Mouse (Mus musculus) stomach, embryonic 15.5 days (tissue): Measurements from ENCODE around the gene Eri3. TPM values are rescaled to one million over a fixed set of nuclear protein-coding genes. Genes with fewer than 3 reads are reported as not detected.

Experiments used
- ATAC-seq: fragments of 200-750 bp; cut with Nextera tagmentation; 2 replicates; pipeline ENCODE4 v1.8.0; 2017; ENCODE audit warnings: low read depth, moderate number of reproducible peaks, moderate TSS enrichment; ENCODE audit not compliant: insufficient read depth, low FRiP score
- H3K27ac ChIP-seq: fragments of 300-500 bp; sonication (generic); 2 replicates; pipeline ENCODE4 v1.5.1; 2015; ENCODE audit warnings: mild to moderate bottlenecking, inconsistent platforms
- H3K27me3 ChIP-seq: fragments of 300-500 bp; sonication (generic); replicated peaks from 2 replicates; pipeline ENCODE4 v1.6.1; 2015; ENCODE audit warnings: inconsistent platforms
- H3K36me3 ChIP-seq: fragments of 300-500 bp; sonication (generic); 2 replicates; pipeline ENCODE4 v1.6.1; 2015; ENCODE audit warnings: inconsistent platforms
- H3K4me1 ChIP-seq: fragments of 300-500 bp; sonication (generic); 2 replicates; pipeline ENCODE4 v1.6.1; 2015; ENCODE audit warnings: inconsistent platforms
- H3K4me2 ChIP-seq: fragments of 300-500 bp; sonication (generic); 2 replicates; pipeline ENCODE4 v1.6.1; 2015; ENCODE audit warnings: mild to moderate bottlenecking, inconsistent platforms
- H3K4me3 ChIP-seq: fragments of 300-500 bp; sonication (generic); replicated peaks from 2 replicates; pipeline ENCODE4 v1.5.1; 2015; ENCODE audit warnings: inconsistent platforms
- H3K9ac ChIP-seq: fragments of 300-500 bp; sonication (generic); 2 replicates; pipeline ENCODE4 v1.6.1; 2015; ENCODE audit warnings: inconsistent platforms
- H3K9me3 ChIP-seq: fragments of 300-500 bp; sonication (generic); 2 replicates; pipeline ENCODE4 v1.6.1; 2016; ENCODE audit warnings: inconsistent platforms
- WGBS: fragments of 180-500 bp; shearing (Covaris S2); methylation state at CpG from one replicate; pipeline ENCODE4 v1.1.7; 2015; 5-methylcytosine and 5-hydroxymethylcytosine counted together
- polyA plus RNA-seq: library from polyadenylated mRNA; unstranded; fragments of >200 nt; fragmentation: Nextera tagmentation; extraction: Ambion mirVana; gene quantifications from 2 replicates; pipeline ENCODE4 v1.2.1, GENCODE M21; 2015

Eri3 gene
- polyA plus RNA-seq, 1 experiment from 2014 or later, result 116 TPM

GRCm38 (mm10) chr4:117585995-117586394 is 35.8 kb downstream of the Eri3 start:
- Histone ChIP-seq H3K36me3 (peaks cover 24% of the 10 kb centered on the region), H3K4me3 (no peak overlapping the region), H3K27ac (no peak overlapping the region), H3K4me2 (no peak overlapping the region), H3K9me3 (no peaks in the 10 kb centered on the region), H3K9ac (no peak overlapping the region), H3K4me1 (peaks cover 3% of the 10 kb centered on the region; the same call in 1 of the 2 replicates), H3K27me3 (no peaks in the 10 kb centered on the region)
- 62% methylated on average over 2 of the region's 2 CpGs for WGBS
- no peak for ATAC-seq

- Histone ChIP-seq H3K4me3 (no peak overlapping the region), H3K27ac (no peak overlapping the region), H3K4me1 (peaks cover 3% of the 10 kb centered on the region; the same call in 1 of the 2 replicates), H3K27me3 (no peaks in the 10 kb centered on the region), H3K9ac (no peak overlapping the region), H3K36me3 (peaks cover 23% of the 10 kb centered on the region), H3K4me2 (no peak overlapping the region), H3K9me3 (no peaks in the 10 kb centered on the region)
- ATAC-seq, result no peak
- 46% methylated on average over 4 of the region's 4 CpGs for WGBS
Measured at GRCm38 (mm10) chr4:117587447-117587846, 37.3 kb downstream of the Eri3 start.

GRCm38 (mm10) chr4:117589081-117589660 is 39.0 kb downstream of the Eri3 start:
- Histone ChIP-seq H3K27ac (no peak overlapping the region), H3K9ac (no peak overlapping the region), H3K9me3 (no peaks in the 10 kb centered on the region), H3K36me3 (peaks cover 17% of the 10 kb centered on the region), H3K4me1 (peaks cover 3% of the 10 kb centered on the region; the same call in 1 of the 2 replicates), H3K4me3 (no peak overlapping the region), H3K4me2 (no peak overlapping the region), H3K27me3 (no peaks in the 10 kb centered on the region)
- 50% methylated on average over 8 of the region's 8 CpGs for WGBS
- ATAC-seq, result no peak

- ATAC-seq, result no peak
- peaks cover 20% of the 10 kb centered on the region for H3K36me3 ChIP-seq
- H3K4me1 ChIP-seq, result peaks cover 3% of the 10 kb centered on the region; the same call in 1 of the 2 replicates
- H3K4me3 ChIP-seq, result no peak overlapping the region
- no peak overlapping the region for H3K27ac ChIP-seq
- no peaks in the 10 kb centered on the region for H3K9me3 ChIP-seq
- H3K4me2 ChIP-seq, result no peak overlapping the region
- H3K9ac ChIP-seq, result no peak overlapping the region
- 87% methylated on average over 2 of the region's 2 CpGs for WGBS
- no peaks in the 10 kb centered on the region for H3K27me3 ChIP-seq
Measured at GRCm38 (mm10) chr4:117590781-117591180, 40.6 kb downstream of the Eri3 start.

GRCm38 (mm10) chr4:117592206-117592605 is 42.0 kb downstream of the Eri3 start:
- Histone ChIP-seq H3K4me1 (no peaks in the 10 kb centered on the region), H3K36me3 (peaks cover 20% of the 10 kb centered on the region), H3K9ac (no peak overlapping the region), H3K4me2 (no peak overlapping the region), H3K9me3 (no peaks in the 10 kb centered on the region), H3K27ac (no peak overlapping the region), H3K27me3 (no peaks in the 10 kb centered on the region), H3K4me3 (no peak overlapping the region)
- WGBS, result 79% methylated on average over 5 of the region's 5 CpGs
- ATAC-seq, result no peak

GRCm38 (mm10) chr4:117595293-117595692 is 45.1 kb downstream of the Eri3 start:
- peaks cover 24% of the 10 kb centered on the region for H3K36me3 ChIP-seq
- 94% methylated on average over 10 of the region's 10 CpGs for WGBS

GRCm38 (mm10) chr4:117599986-117600565 is 49.9 kb downstream of the Eri3 start:
- no peaks in the 10 kb centered on the region for H3K9me3 ChIP-seq
- H3K4me2 ChIP-seq, result no peak overlapping the region
- 75% methylated on average over 7 of the region's 7 CpGs for WGBS
- no peak for ATAC-seq
- H3K4me3 ChIP-seq, result no peak overlapping the region
- H3K36me3 ChIP-seq, result peaks cover 7% of the 10 kb centered on the region; the same call in 1 of the 2 replicates
- H3K4me1 ChIP-seq, result no peaks in the 10 kb centered on the region; the same call in 1 of the 2 replicates
- no peak overlapping the region for H3K27ac ChIP-seq
- H3K27me3 ChIP-seq, result no peaks in the 10 kb centered on the region
- no peak overlapping the region for H3K9ac ChIP-seq

More at GRCm38 (mm10) chr4:117595293-117595692, 45.1 kb downstream of the Eri3 start:
- no peak overlapping the region for H3K9ac ChIP-seq
- no peaks in the 10 kb centered on the region for H3K4me1 ChIP-seq
- H3K4me3 ChIP-seq, result no peak overlapping the region
- no peak overlapping the region for H3K27ac ChIP-seq
- no peaks in the 10 kb centered on the region for H3K27me3 ChIP-seq
- H3K4me2 ChIP-seq, result no peak overlapping the region
- no peak for ATAC-seq
- H3K9me3 ChIP-seq, result no peaks in the 10 kb centered on the region

GRCm38 (mm10) chr4:117601338-117601776 is 51.2 kb downstream of the Eri3 start:
- Histone ChIP-seq H3K9ac (no peak overlapping the region), H3K27me3 (no peaks in the 10 kb centered on the region), H3K36me3 (peaks cover 7% of the 10 kb centered on the region; the same call in 1 of the 2 replicates), H3K27ac (no peak overlapping the region), H3K4me2 (no peak overlapping the region), H3K9me3 (no peaks in the 10 kb centered on the region), H3K4me3 (no peak overlapping the region), H3K4me1 (no peaks in the 10 kb centered on the region; the same call in 1 of the 2 replicates)
- WGBS, result 45% methylated on average over 5 of the region's 5 CpGs
- no peak for ATAC-seq

- H3K4me1 ChIP-seq, result peaks cover 2% of the 10 kb centered on the region; the same call in 1 of the 2 replicates
- WGBS, result 40% methylated on average over 16 of the region's 16 CpGs
Measured at GRCm38 (mm10) chr4:117605099-117605953, 55.2 kb downstream of the Eri3 start.

GRCm38 (mm10) chr4:117605954-117606227 is 55.7 kb downstream of the Eri3 start:
- H3K27me3 ChIP-seq, result no peaks in the 10 kb centered on the region
- no peaks in the 10 kb centered on the region for H3K9me3 ChIP-seq
- H3K36me3 ChIP-seq, result peaks cover 1% of the 10 kb centered on the region; the same call in 1 of the 2 replicates
- no peak for ATAC-seq
- WGBS, result 74% methylated on average over 1 of the region's 1 CpGs
- no peak overlapping the region for H3K4me3 ChIP-seq
- H3K27ac ChIP-seq, result no peak overlapping the region
- no peak overlapping the region for H3K9ac ChIP-seq
- H3K4me1 ChIP-seq, result peaks cover 2% of the 10 kb centered on the region; the same call in 1 of the 2 replicates
- no peak overlapping the region for H3K4me2 ChIP-seq

More at GRCm38 (mm10) chr4:117605099-117605953, 55.2 kb downstream of the Eri3 start:
- no peak; the same call in 1 of the 2 replicates for ATAC-seq
- no peak overlapping the region for H3K4me2 ChIP-seq
- no peak overlapping the region for H3K4me3 ChIP-seq
- H3K27me3 ChIP-seq, result no peaks in the 10 kb centered on the region
- H3K9ac ChIP-seq, result no peak overlapping the region
- no peaks in the 10 kb centered on the region for H3K36me3 ChIP-seq
- H3K9me3 ChIP-seq, result no peaks in the 10 kb centered on the region
- H3K27ac ChIP-seq, result no peak overlapping the region

- H3K4me1 ChIP-seq, result peaks cover 2% of the 10 kb centered on the region; the same call in 1 of the 2 replicates
- no peaks in the 10 kb centered on the region for H3K27me3 ChIP-seq
- WGBS, result 86% methylated on average over 5 of the region's 5 CpGs
- H3K9me3 ChIP-seq, result no peaks in the 10 kb centered on the region
- no peak overlapping the region for H3K27ac ChIP-seq
- peaks cover 11% of the 10 kb centered on the region; the same call in 1 of the 2 replicates for H3K36me3 ChIP-seq
- H3K4me3 ChIP-seq, result no peak overlapping the region
- H3K4me2 ChIP-seq, result no peak overlapping the region
- no peak for ATAC-seq
- no peak overlapping the region for H3K9ac ChIP-seq
Measured at GRCm38 (mm10) chr4:117606831-117607610, 56.9 kb downstream of the Eri3 start.
